Mouse (Mus musculus): ENCODE results near the gene Slc15a3.

Slc15a3 gene

DNA sequence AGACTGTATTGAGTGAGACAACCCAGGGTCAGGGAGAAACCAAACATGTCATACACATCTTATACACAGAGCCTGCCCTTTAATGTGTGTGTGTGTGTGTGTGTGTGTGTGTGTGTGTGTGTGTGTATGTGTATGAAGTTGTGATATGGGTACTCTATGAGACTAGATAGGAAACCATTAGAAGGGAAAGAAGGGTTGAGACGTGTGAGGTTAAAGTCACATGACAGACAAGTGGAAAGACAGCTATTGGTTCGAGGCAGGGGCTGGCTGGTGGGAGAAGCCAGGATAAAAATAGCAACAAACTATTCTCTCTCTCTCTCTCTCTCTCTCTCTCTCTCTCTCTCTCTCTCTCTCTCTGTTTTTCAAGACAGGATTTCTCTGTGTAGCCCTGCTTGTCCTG, 23.1 kb upstream of the Slc15a3 start:
- in situ Hi-C loops (cut with MboI; ENCODE audit: low pct_unique_long_range_greater_than_20kb in 1 of 2, low sequenced_read_pairs in 2 of 2, unreplicated experiment in 1 of 2): no loop called here

DNA sequence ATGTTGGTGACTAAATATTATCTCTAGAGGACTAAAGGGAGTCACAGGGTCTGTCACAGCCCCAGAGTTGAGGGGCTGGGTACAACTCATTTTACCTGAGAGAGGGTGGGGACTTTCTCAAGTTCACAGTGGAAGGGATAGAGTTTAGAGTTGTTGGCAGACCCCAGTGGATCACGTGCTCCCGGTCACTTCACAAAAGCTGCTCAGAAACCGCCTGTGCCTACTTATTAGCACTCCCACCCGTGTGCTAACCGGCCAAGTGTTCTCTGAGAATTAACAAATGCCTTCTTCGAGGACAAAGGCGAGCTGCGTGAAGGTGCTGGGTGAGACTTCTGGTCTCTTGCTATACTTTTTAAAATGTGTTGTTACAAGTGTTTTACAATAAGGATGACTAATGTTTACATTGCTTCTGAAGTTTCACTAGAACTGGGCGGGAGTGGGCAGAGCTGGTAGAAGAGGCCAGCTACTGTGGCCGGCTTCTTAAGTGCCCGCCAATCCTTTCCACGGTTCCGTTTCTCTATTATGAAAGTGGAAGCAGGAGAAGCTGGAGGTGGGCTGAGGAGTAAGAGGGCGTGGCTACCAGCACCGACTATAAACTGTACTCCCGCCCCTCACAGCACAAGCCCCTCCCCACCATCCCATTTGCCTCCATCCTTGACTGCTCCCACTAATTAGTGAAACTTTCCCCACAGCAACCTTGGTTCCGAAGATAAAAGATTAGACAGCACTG, 21.1 kb upstream of the Slc15a3 start:
- in situ Hi-C loops (cut with MboI; ENCODE audit: low pct_unique_long_range_greater_than_20kb in 1 of 2, low sequenced_read_pairs in 2 of 2, unreplicated experiment in 1 of 2): no loop called here

DNA sequence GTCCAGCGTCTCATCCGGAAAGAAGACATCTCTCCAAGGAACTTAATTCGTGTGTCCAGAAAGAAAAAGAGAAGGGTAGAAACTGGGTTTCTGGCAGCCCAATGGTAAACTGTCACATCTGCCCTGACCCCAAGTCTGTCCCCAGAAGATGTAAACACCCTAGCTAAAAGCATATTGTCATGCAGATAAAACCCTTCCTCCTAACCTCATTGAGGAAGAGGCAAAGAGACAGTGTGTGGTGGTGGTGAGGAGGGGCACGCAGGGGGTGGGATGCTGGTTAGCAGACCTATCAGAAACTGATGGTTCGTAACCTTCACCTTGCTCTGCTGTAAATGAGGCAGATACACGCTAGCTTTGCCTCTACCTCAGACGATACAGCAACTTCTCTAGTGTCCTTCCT, 18.2 kb upstream of the Slc15a3 start:
- in situ Hi-C loops (cut with MboI; ENCODE audit: low pct_unique_long_range_greater_than_20kb in 1 of 2, low sequenced_read_pairs in 2 of 2, unreplicated experiment in 1 of 2): no loop called here

DNA sequence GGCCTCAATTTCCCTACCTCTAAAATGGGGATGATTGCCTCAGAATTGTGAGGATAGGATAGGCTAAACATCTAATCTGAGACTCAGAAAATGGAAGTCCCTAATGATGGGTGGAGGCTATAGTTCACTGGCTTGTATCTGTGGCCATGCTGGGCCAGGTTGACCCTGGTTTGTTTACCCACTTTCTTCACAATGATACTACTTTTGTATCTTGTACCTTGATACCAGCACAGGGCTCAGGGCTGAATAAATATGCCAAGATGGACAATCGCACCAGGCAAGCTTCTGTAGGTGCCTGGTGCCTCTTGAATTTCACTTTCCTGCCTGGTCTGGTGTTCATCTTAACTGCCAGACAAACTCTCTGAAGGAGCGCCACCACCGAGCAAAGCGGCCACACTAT, 17.0 kb upstream of the Slc15a3 start:
- in situ Hi-C loops (cut with MboI; ENCODE audit: low pct_unique_long_range_greater_than_20kb in 1 of 2, low sequenced_read_pairs in 2 of 2, unreplicated experiment in 1 of 2): no loop called here

DNA sequence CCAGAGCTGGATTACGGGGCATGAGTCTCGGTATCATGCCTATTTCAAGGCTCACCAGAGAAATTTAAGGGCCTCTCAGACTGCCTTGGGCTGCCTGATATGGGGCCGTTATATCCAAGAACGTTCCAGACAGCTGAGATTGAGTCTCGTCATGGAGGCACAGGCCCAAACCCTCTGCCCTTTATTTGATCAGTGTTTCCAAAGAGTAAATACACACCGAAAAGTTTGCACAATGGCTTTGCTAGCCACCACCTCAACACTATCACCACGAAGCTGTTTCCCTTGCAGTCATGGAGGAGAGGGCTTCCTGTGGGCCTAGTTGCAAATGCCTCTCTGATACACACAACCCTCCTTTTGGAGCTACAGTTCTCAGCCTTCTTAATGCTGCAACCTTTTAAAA, 15.5 kb upstream of the Slc15a3 start:
- in situ Hi-C loops (cut with MboI; ENCODE audit: low pct_unique_long_range_greater_than_20kb in 1 of 2, low sequenced_read_pairs in 2 of 2, unreplicated experiment in 1 of 2): no loop called here

DNA sequence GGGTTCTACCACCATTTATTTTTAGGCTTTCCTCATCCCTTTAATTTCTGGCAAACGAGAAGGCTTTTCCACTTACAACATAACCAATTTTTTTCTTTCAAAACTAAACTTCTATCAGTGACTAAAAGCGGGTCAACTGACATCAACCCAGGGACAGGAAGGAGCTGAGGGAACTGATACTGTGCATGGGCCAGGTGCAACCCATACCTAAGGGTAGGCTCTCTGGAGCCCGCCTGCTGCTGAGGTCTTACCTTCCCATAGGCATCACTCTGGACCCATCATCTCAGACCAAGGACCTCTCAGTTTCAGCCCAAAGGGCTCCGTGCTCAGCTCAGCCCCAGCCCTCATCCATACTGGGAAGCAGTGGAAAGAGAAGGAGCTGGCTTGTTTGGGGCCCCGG, 11.2 kb upstream of the Slc15a3 start:
- in situ Hi-C loops (cut with MboI; ENCODE audit: low pct_unique_long_range_greater_than_20kb in 1 of 2, low sequenced_read_pairs in 2 of 2, unreplicated experiment in 1 of 2): no loop called here

DNA sequence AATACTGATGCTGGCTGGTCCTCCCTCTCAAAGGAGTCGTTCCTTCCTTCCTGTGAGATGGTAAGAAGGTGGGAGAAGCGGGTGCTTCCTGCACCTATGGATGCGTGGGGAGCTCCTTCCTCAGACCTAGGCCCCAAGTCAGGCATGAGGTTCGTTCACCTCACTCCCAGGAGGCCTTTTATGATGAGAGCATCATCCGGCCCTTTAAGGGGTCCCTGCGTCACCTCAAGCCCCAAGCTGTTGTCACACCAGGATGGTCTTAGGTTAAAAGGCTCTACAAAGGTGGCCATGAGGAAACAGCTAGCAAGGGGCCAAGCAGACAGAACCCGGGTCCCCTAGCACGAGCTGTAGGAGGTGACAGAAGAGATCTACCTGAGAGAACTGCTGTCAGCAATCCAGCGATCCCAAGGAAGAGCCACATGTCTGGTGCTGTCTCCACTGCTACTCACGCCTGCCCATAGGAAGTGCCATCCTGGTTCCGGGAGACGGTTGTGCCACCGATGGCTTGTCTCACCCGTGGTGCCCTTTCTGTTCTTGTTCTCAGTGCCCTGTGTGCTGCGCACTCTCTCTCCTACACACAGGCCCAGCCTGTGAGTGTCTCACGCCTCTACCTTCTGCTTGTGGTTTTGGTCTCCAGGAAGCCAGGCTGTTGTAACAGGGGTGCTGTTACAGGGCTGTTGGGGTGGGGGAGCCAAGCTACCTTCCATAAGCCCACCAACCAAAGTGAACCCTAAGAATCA, 9.9 kb upstream of the Slc15a3 start, which contains the start of gene Cd6:
TSS of gene Cd6 (minus strand) at position 623 of the 740 bp plus-strand sequence.
- in situ Hi-C loops (cut with MboI; ENCODE audit: low pct_unique_long_range_greater_than_20kb in 1 of 2, low sequenced_read_pairs in 2 of 2, unreplicated experiment in 1 of 2): no loop called here

DNA sequence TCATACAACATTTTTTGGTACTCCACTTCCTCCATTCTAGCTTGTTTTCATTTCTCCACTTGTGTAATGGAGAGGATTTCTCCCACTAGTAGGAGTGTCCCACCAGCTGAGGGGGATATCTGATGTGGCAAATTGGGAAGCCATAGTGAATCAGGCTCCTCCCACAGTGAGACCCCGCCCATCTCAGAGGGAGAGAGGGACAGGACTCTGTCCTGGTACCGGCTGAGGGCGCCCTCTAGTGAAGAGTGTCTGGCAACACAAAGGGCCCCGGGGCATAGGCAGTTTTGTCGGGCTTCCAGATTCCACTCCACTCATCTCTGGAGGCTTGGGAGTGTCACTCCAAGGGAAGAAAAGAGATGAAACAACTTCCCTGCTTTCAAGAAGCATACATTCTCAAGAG, 8.1 kb upstream of the Slc15a3 start:
- in situ Hi-C loops (cut with MboI; ENCODE audit: low pct_unique_long_range_greater_than_20kb in 1 of 2, low sequenced_read_pairs in 2 of 2, unreplicated experiment in 1 of 2): no loop called here

DNA sequence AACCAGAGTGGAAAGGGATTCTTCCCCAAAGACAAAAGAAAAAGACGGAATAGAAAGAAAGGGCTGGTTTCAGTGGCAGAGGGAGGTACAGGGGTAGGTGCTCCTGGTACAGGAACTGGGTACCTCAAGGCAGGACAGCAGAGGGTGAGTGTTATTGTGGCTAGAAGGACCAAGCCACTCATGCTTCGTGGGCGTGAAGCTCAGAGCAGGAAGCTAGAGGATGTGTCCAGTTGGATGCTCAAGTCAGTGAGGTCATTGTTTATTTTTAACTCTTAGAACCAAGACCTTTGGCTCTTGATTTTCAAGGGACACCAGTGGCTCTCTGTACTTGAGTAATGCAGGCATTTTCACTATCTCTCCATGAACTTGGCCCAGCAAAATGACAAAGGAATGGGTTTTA, 7.5 kb upstream of the Slc15a3 start:
- in situ Hi-C loops (cut with MboI; ENCODE audit: low pct_unique_long_range_greater_than_20kb in 1 of 2, low sequenced_read_pairs in 2 of 2, unreplicated experiment in 1 of 2): no loop called here

DNA sequence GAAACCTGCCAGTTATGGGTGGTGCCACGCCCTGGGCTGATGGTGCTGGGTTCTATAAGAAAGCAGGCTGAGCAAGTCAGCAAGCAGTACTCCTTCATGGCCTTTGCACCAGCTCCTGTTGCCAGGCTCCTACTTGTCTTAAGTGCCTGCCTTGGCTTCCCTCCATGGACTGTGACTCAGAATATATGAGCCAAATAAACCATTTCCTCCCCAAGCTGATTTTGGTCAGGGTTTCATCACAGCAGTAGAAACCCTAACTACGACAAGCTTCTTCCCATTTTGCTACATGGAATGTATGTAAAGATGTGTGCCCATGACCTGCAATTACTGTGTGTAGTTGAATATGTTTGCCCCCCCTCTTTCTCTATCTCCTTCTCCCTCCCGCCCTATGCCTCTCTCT, 5.9 kb upstream of the Slc15a3 start:
- in situ Hi-C loops (cut with MboI; ENCODE audit: low pct_unique_long_range_greater_than_20kb in 1 of 2, low sequenced_read_pairs in 2 of 2, unreplicated experiment in 1 of 2): no loop called here

DNA sequence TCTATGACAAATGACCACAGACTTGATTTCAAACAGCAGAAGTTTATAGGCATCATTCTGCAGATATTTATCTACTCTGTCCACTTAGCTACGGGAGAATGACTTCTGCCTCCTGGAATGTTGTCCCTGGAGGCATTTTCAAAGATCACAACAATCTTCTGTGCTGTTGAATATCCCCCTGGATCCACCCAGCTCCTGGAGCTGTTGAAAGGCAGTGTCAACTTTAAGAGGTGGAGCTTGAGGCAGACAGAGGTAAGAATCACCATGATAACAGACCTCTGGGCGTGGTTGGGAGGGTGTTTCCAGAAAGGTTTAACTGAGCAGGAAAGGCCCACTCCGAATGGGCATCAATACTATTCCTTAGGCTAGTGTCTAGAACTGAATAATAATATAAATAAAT, 3.9 kb upstream of the Slc15a3 start:
- in situ Hi-C loops (cut with MboI; ENCODE audit: low pct_unique_long_range_greater_than_20kb in 1 of 2, low sequenced_read_pairs in 2 of 2, unreplicated experiment in 1 of 2): no loop called here

DNA sequence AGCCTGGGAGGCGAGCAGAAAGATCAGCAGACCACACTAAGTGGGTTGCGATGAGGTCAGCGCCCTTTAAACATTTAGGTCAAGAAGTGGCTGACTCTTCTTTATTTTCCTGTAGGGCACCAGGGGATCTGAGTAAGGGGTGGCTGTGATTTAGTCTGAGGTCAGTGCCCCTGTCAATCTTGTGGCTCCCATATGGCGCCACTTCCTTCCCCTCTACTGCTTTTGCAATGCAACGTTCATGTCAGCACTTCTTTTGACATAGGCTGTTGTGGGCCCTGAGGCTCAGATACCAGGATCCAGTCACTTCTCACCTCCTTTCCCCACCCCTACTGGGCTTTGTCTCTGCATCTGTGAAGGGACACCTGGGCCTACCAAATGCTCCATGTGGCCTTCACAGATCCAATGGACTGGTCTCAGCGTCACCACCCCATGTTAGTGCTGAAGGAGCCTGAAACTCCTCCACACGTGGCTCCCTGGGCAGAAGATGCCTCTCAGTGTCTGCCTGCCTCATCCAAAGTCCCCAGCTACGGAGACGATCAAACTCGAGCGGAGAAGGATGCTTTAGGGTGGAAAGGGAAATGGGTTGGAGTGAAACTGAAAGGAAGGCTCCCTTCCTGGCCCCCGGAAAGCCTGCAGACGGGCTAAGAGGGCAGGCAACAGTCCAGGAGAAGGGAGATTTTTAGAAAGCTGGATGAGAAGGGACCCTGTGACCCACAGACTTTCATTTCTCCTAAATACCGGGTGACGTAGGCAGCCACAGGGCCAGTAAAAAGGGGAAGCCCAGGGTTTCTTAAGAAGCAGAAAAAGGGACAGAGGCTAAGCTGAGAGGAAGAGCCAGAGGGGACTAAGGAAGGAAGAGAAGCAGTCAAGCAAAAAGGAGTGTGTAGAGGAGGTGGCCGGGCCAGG, 2.4 kb downstream of the Slc15a3 start:
- in situ Hi-C loops (cut with MboI; ENCODE audit: low pct_unique_long_range_greater_than_20kb in 1 of 2, low sequenced_read_pairs in 2 of 2, unreplicated experiment in 1 of 2): no loop called here

DNA sequence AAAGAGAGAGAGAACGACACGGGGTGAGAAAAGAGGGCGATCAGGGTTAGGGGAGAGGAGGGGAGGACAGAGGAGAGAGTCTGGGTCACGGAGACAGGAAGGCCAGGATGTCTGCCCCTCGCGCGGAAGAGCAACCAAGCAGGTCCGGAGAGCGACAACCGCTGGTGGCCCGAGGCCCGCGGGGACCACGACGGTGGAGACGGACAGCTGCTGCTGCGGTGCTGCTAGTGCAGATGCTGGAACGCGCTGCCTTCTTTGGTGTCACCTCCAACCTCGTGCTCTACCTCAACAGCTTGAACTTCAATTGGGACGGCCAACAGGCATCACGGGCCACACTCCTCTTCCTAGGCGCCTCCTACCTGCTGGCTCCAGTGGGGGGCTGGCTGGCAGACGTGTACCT, 3.4 kb downstream of the Slc15a3 start:
- in situ Hi-C loops (cut with MboI; ENCODE audit: low pct_unique_long_range_greater_than_20kb in 1 of 2, low sequenced_read_pairs in 2 of 2, unreplicated experiment in 1 of 2): no loop called here

DNA sequence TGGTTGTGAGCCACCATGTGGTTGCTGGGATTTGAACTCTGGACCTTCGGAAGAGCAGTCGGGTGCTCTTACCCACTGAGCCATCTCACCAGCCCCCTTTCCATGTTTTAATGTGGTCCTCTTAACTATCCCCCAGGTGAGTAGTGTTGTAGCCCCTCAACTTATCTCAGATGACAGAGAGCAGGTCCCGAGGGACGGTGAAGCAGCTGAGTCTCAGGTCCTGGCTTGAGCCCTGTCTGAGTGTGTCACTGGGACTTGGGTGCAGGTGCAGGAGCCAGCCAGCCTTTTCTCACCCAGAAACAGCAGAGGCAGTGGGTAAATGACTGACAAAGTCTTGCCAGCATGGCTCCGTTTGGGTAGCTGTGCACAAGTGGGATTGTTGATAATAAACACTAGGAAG, 4.7 kb downstream of the Slc15a3 start:
- in situ Hi-C loops (cut with MboI; ENCODE audit: low pct_unique_long_range_greater_than_20kb in 1 of 2, low sequenced_read_pairs in 2 of 2, unreplicated experiment in 1 of 2): no loop called here

DNA sequence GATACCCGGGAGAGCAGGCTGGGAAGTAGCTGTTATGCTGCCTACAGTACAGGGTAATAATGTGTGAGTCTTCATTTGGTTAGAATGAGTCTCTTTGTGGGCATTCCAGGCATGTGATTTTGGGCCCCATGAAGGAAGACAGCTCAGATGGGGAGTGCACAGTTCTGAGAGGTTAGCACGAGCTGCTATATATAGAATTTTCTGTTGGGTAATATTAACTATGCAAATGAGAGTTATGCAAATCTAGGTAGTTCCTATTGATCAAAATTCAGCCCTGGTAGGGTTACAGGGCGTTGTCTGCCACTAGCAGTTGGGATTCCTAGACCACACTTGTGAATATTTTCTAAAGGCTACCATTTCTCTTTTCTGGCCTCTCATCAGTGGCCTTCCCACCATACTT, 5.9 kb downstream of the Slc15a3 start:
- in situ Hi-C loops (cut with MboI; ENCODE audit: low pct_unique_long_range_greater_than_20kb in 1 of 2, low sequenced_read_pairs in 2 of 2, unreplicated experiment in 1 of 2): no loop called here

DNA sequence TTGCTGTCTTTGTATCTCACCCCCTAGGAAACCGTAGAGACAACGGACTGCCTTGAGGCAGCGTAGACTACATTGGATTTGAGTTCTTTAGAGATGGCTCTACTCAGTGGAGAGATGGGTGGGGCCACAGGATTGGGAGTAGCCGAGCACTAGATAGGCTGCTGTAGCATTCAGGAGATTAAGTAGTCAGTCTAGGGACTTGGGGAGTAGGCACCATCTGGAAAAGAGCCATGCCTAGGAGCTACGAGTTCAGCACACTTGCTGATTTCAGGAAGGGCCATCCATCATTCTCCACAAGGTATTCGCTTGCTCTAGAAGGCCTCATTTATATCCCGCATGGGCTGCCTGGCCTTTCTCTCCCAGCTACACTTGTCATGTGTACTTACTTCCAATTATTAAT, 6.6 kb downstream of the Slc15a3 start:
- in situ Hi-C loops (cut with MboI; ENCODE audit: low pct_unique_long_range_greater_than_20kb in 1 of 2, low sequenced_read_pairs in 2 of 2, unreplicated experiment in 1 of 2): no loop called here

DNA sequence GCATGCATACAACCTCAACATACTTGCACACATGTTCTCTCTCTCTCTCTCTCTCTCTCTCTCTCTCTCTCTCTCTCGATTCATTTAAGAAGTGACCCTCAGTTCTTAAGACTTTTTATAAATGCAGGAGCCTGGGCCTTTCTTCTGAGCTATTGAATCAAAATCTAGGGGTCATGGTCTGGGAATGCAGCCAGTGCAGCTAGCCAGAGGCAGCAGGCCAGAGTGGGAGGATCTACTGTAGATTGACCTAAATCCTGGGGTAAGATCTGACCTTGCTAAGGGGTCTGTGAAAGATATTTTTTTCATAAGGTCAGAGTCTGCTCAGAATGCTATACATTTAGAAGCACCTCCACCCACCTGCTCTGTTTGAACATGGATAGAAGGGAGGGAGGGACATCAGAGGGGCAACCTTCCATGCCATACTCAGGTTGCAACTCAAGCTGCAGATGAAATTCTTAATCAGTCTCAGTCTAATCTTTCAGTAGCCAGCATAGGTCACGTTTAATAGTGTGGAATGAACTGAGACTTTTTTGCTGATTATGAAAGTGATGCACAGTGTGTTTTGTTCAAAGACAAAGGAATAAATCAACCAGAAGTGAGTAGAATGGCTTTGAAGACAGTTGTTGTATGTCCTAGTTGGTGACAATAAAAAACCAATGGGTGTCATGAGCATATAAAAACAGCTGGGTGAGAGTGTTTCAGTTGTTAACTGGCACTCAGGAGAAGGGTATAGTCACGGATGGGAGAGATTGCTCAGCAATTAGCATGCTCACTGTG, 8.0 kb downstream of the Slc15a3 start:
- in situ Hi-C loops (cut with MboI; ENCODE audit: low pct_unique_long_range_greater_than_20kb in 1 of 2, low sequenced_read_pairs in 2 of 2, unreplicated experiment in 1 of 2): no loop called here

DNA sequence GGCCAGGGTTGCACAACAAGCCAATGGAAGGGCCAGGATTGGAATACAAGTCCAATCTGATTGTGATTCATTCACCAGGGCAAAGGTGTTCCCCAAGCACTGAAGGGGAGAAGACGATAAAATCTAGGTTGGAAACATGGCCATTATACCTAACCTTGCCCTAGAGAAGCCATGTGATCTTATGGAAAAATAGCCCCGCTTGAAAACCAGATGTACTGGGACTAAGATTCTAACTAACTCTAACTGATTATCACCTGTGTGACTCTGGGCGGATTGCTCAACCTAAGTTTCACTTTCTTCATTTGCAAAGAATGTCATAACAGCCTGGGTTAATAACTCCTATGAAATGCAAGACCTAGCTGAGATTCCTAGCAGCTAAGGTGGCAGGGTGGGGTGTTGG, 15.9 kb downstream of the Slc15a3 start:
- in situ Hi-C loops (cut with MboI; ENCODE audit: low pct_unique_long_range_greater_than_20kb in 1 of 2, low sequenced_read_pairs in 2 of 2, unreplicated experiment in 1 of 2): no loop called here

DNA sequence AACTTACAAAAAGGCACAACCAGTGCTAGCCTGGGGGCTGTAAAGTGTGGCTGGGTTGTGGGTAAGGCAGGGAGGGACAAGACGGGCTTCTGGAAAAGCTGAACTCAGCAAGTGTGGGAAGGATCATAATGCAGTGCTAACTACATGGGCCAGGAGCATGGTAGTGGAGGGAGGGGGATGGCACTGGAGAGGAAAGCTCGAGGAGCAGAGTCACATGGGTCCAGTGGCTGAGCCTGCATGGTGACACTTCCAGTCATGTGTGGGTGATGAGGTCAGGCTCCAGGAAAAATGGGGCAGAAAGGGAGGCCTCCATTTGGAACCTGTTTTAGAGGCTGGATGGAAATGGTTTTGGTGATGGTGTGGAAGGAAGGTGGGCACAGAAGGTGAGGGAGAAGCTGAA, 17.0 kb downstream of the Slc15a3 start:
- in situ Hi-C loops (cut with MboI; ENCODE audit: low pct_unique_long_range_greater_than_20kb in 1 of 2, low sequenced_read_pairs in 2 of 2, unreplicated experiment in 1 of 2): no loop called here

Measured in mouse embryonic stem cell (cell line).